Mouse (Mus musculus) yolk sac, embryonic 10.5 days (tissue): Measurements from ENCODE around the gene Trappc11.

Experiments used
- DNase-seq: peaks from one replicate; pipeline ENCODE4 v3.0.0-alpha.2; 2017; ENCODE audit warnings: low spot score

Gene Trappc11

GRCm38 (mm10) chr8:47533344-47534125 is at the start of gene Trappc11, which contains the start of gene Rwdd4a:
Gene Trappc11 (minus strand): TSS chr8:47533470.
Gene Rwdd4a (plus strand): TSS chr8:47533664.
- peak; percentile 96 for DNase-seq

GRCm38 (mm10) chr8:47581454-47581853 is 48.2 kb upstream of the Trappc11 start:
- DNase-seq: no peak

GRCm38 (mm10) chr8:47573482-47573881 is 40.2 kb upstream of the Trappc11 start:
- no peak for DNase-seq

GRCm38 (mm10) chr8:47570161-47570560 is 36.9 kb upstream of the Trappc11 start:
- DNase-seq: no peak

- DNase-seq: no peak
Observed at GRCm38 (mm10) chr8:47568098-47568497, 34.8 kb upstream of the Trappc11 start.

- no peak for DNase-seq
Observed at GRCm38 (mm10) chr8:47566551-47566950, 33.3 kb upstream of the Trappc11 start.

- no peak for DNase-seq
Observed at GRCm38 (mm10) chr8:47560801-47561200, 27.5 kb upstream of the Trappc11 start.

GRCm38 (mm10) chr8:47558274-47558673 is 25.0 kb upstream of the Trappc11 start:
- peak; percentile 74 for DNase-seq

- no peak for DNase-seq
Observed at GRCm38 (mm10) chr8:47556446-47556845, 23.2 kb upstream of the Trappc11 start.

GRCm38 (mm10) chr8:47553613-47554012 is 20.3 kb upstream of the Trappc11 start:
- no peak for DNase-seq

GRCm38 (mm10) chr8:47547102-47547501 is 13.8 kb upstream of the Trappc11 start:
- no peak for DNase-seq

GRCm38 (mm10) chr8:47544094-47544493 is 10.8 kb upstream of the Trappc11 start:
- no peak for DNase-seq

GRCm38 (mm10) chr8:47542746-47543145 is 9.5 kb upstream of the Trappc11 start:
- no peak for DNase-seq

- no peak for DNase-seq
Observed at GRCm38 (mm10) chr8:47538323-47538722, 5.1 kb upstream of the Trappc11 start.

- DNase-seq: no peak
Observed at GRCm38 (mm10) chr8:47528094-47528493, 5.2 kb downstream of the Trappc11 start.

GRCm38 (mm10) chr8:47513601-47514000 is 19.7 kb downstream of the Trappc11 start:
- DNase-seq: no peak

- DNase-seq: no peak
Observed at GRCm38 (mm10) chr8:47510930-47511329, 22.3 kb downstream of the Trappc11 start.

GRCm38 (mm10) chr8:47505431-47505830 is 27.8 kb downstream of the Trappc11 start:
- no peak for DNase-seq

- DNase-seq: no peak
Observed at GRCm38 (mm10) chr8:47502546-47502945, 30.7 kb downstream of the Trappc11 start.

GRCm38 (mm10) chr8:47501994-47502393 is 31.3 kb downstream of the Trappc11 start:
- no peak for DNase-seq

- no peak for DNase-seq
Observed at GRCm38 (mm10) chr8:47495428-47495827, 37.8 kb downstream of the Trappc11 start.

- DNase-seq: peak; percentile 44
Observed at GRCm38 (mm10) chr8:47494602-47495153, 38.6 kb downstream of the Trappc11 start.

- DNase-seq: no peak
Observed at GRCm38 (mm10) chr8:47493106-47493505, 40.2 kb downstream of the Trappc11 start.

- no peak for DNase-seq
Observed at GRCm38 (mm10) chr8:47487231-47487630, 46.0 kb downstream of the Trappc11 start.
